Mouse (Mus musculus) liver, embryonic 14.5 days (tissue): ENCODE data around the gene Clic1. TPM values are rescaled to one million over a fixed set of nuclear protein-coding genes. Genes with fewer than 3 reads are reported as not detected.

Experiments used
- ATAC-seq: fragments of 200-750 bp; cut with Nextera tagmentation; 2 replicates; pipeline ENCODE4 v1.8.0; 2017; ENCODE audit warnings: moderate number of reproducible peaks, mild to moderate bottlenecking, moderate library complexity; ENCODE audit not compliant: insufficient read depth
- DNase-seq, 3 experiments: peaks; one replicate each; pipeline ENCODE4 v3.0.0-alpha.2; 2012 to 2013; ENCODE audit warnings: low read depth in 3 of 3, low spot score in 3 of 3
- H3K27ac ChIP-seq: fragments of 300-500 bp; sonication (generic); 2 replicates; pipeline ENCODE4 v1.5.1; 2014; ENCODE audit warnings: moderate library complexity, mild to moderate bottlenecking, control low read depth, inconsistent platforms
- H3K27me3 ChIP-seq: fragments of 300-500 bp; sonication (generic); 2 replicates; pipeline ENCODE4 v1.6.1; 2014; ENCODE audit warnings: mild to moderate bottlenecking, low read length, moderate library complexity; ENCODE audit not compliant: control insufficient read depth, insufficient read depth
- H3K36me3 ChIP-seq: fragments of 300-500 bp; sonication (generic); replicated peaks from 2 replicates; pipeline ENCODE4 v1.6.1; 2014; ENCODE audit warnings: low read depth; ENCODE audit not compliant: control insufficient read depth, insufficient read depth
- H3K4me1 ChIP-seq, 2 experiments: fragments of 200-500 bp in 1 of 2; fragments of 300-500 bp in 1 of 2; sonication (generic) in 1 of 2; replicated peaks; 2 replicates each; pipeline ENCODE4 v1.6.1; 2012 to 2014; ENCODE audit warnings: antibody characterized with exemption in 1 of 2, inconsistent platforms in 1 of 2, low read length in 1 of 2; ENCODE audit not compliant: control insufficient read depth in 2 of 2, insufficient read depth in 2 of 2
- H3K4me2 ChIP-seq: fragments of 300-500 bp; sonication (generic); 2 replicates; pipeline ENCODE4 v1.6.1; 2014; ENCODE audit warnings: low read depth, mild to moderate bottlenecking, control low read depth, moderate library complexity
- H3K4me3 ChIP-seq, 2 experiments: fragments of 200-500 bp in 1 of 2; fragments of 300-500 bp in 1 of 2; sonication (generic) in 1 of 2; 2 replicates each; pipeline ENCODE4 v1.5.1; 2012 to 2014; ENCODE audit warnings: low read depth in 2 of 2, low read length in 2 of 2, mild to moderate bottlenecking in 2 of 2, control low read depth in 1 of 2, inconsistent platforms in 1 of 2, moderate library complexity in 1 of 2; ENCODE audit not compliant: insufficient read depth in 1 of 2
- H3K9ac ChIP-seq: fragments of 300-500 bp; sonication (generic); replicated peaks from 2 replicates; pipeline ENCODE4 v1.6.1; 2014; ENCODE audit warnings: mild to moderate bottlenecking, control low read depth, moderate library complexity
- H3K9me3 ChIP-seq: fragments of 300-500 bp; sonication (generic); 2 replicates; pipeline ENCODE4 v1.6.1; 2016; ENCODE audit warnings: low read length, mixed read lengths; ENCODE audit not compliant: control insufficient read depth
- CTCF ChIP-seq: IDR thresholded peaks from 2 replicates; pipeline ENCODE4 v1.5.1; 2016; ENCODE audit warnings: antibody characterized with exemption, low read depth, control low read depth
- EP300 ChIP-seq: IDR thresholded peaks from 2 replicates; pipeline ENCODE4 v1.6.1; 2016; ENCODE audit warnings: antibody characterized with exemption, low read depth
- WGBS: fragments of 180-500 bp; shearing (Covaris S2); extraction: QIAGEN DNeasy Blood & Tissue Kit; methylation state at CpG from one replicate; pipeline ENCODE4 v1.1.7; 2014; ENCODE audit not compliant: insufficient replicate concordance; 5-methylcytosine and 5-hydroxymethylcytosine counted together
- polyA plus RNA-seq, 2 experiments: library from polyadenylated mRNA; depleted of rRNA in 1 of 2; stranded (reverse) in 1 of 2; unstranded in 1 of 2; fragments of >200 nt; fragmentation: Nextera tagmentation in 1 of 2; extraction: Ambion mirVana in 1 of 2; gene quantifications; 2 replicates each; pipeline versions ENCODE4 v1.2.1 to v1.2.3; 2012 to 2014

Clic1 gene
- polyA plus RNA-seq, 2 experiments: 38.1 to 78.0 TPM

DNA sequence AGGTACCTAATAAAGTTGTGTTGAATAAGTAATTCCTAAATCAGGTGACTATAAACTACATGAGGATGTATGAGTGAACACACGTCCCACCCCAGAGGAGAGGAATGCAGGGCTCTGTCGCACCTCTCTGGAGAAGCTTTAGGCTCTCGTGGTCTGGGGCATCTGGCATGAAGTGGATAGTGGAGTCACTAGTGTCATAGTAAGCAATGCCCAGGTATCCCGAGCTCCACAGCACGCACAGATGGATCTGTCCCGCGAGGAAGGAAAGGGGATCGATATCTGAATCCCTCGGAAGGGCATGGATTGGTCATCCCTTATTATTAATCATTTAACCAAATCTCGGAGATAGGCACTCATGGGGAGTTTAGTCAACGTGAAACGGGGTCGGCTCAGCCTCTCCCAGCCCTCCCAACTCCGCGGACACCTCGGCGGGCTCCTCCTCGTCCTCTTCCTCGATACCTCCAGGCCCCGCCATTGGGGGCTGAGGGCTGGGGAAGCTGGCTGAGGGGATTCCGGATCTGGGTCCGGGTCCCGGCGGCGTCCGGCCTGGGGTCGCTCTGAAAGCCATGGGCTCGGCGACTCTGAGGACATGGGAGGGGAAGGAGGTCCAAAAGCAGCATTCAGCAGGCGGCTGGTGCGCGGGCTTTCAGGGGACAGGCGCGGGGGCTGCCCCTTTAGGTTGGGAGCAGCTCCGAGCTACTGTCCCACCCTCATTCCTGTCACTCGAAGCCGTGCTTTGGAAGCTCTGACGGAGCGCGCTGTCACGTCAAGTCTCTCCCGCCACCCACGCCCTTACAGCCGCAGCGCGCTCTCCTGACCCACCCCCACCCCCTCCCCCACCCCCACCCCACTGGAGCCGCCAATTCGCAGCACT is 3.7 kb upstream of the Clic1 start:
- H3K27me3 ChIP-seq: no peaks in the 10 kb centered on the region
- DNase-seq: no peak
- WGBS: 2% methylated on average over 43 of the region's 48 CpGs
- TF ChIP-seq CTCF (no peak), EP300 (no peak)
- H3K9me3 ChIP-seq: no peaks in the 10 kb centered on the region
- peak overlapping the region; percentile 68 to 70 for H3K4me3 ChIP-seq
- peak; percentile 0; the same call in 1 of the 2 replicates for ATAC-seq
- H3K27ac ChIP-seq: peak overlapping the region; percentile 81
- H3K9ac ChIP-seq: peak overlapping the region; percentile 94
- H3K36me3 ChIP-seq: no peaks in the 10 kb centered on the region
- H3K4me1 ChIP-seq: peaks cover 57% of the 10 kb centered on the region in 2 experiments
- peak overlapping the region; percentile 98 for H3K4me2 ChIP-seq

- 1% methylated on average over 33 of the region's 33 CpGs for WGBS
- Histone ChIP-seq H3K9me3 (no peaks in the 10 kb centered on the region), H3K4me1 (peaks cover 58 to 61% of the 10 kb centered on the region in 2 experiments), H3K4me2 (peak within 1 kb of the TSS; percentile 98), H3K27ac (peak within 1 kb of the TSS; percentile 81), H3K36me3 (no peaks in the 10 kb centered on the region), H3K27me3 (no peaks in the 10 kb centered on the region), H3K4me3 (peak within 1 kb of the TSS; percentile 68 to 70), H3K9ac (peak within 1 kb of the TSS; percentile 94)
- DNase-seq (peak; percentile 96 to 97 (median 97)), ATAC-seq (peak; percentile 88)
- TF ChIP-seq EP300 (no peak), CTCF (0 out of 2 replicates have a peak, but pooled peaks have one; percentile 3)
Observed at GRCm38 (mm10) chr17:35046681-35047455, 2.9 kb upstream of the Clic1 start, which contains the start of gene Msh5. TSS of gene Msh5 (minus strand) at chr17:35046745.

DNA sequence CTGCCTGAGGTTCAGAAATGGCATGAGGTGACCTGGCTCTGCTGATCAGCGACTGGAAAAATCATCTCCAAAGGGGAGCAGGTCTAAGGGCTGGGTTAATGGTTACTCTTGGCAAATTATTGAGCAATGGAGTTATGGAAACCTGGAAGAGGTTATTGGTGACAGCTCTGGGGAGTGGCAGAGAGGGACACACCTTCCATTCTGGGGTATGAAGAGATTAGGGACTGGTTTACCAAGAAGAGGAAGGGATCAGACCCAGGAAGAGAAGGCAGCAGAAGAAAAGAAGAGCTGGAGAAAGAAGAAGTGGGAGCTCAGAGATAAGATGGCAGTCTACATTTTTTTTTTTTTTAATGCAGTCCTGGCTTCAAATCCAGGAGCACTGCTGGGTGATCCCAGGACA is 2.1 kb upstream of the Clic1 start:
- 9% methylated on average over 1 of the region's 1 CpGs for WGBS
- TF ChIP-seq EP300 (peak; percentile 14; the same call in 1 of the 2 replicates), CTCF (no peak)

DNA sequence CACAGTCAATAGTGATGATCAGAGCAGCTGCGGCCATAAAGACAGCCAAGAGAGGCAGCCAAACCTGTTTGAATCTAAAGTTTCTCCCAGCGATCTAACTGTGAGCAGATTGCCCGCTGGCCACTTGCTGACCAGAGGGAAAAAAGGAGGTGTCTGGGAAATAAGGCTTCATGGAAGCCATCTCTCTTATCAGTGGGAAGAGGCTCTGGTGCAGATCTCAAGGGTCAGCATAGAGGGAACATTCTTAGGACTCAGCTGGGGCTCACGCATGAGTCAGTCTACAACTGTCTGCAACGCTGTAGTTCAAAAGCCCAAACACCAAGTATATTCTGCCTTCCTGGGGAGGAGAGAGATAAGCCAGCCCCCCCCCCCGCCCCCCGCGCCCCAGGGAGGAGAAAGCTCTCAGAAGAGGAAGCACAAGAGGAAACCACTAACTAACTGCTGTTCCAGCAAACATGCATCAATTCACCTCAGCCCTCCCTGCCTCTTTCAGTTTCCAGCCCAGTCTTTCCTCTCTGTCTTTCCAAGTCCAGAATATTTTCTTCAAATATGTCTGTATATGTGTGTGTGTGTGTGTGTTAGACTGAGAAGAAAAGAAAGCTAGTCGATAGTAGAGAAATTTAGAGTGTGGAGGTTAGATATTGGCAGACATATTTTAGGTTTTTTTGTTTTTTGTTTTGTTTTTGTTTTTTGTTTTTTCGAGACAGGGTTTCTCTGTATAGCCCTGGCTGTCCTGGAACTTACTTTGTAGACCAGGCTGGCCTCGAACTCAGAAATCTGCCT is 1.4 kb upstream of the Clic1 start:
- H3K4me3 ChIP-seq: peak overlapping the region; percentile 34 to 38
- peaks cover 63 to 65% of the 10 kb centered on the region in 2 experiments for H3K4me1 ChIP-seq
- peak overlapping the region; percentile 98 for H3K4me2 ChIP-seq
- ATAC-seq: no peak
- no peaks in the 10 kb centered on the region for H3K27me3 ChIP-seq
- no peaks in the 10 kb centered on the region for H3K9me3 ChIP-seq
- peaks cover 14% of the 10 kb centered on the region for H3K36me3 ChIP-seq
- H3K9ac ChIP-seq: peak overlapping the region; percentile 57
- 3% methylated on average over 11 of the region's 11 CpGs for WGBS
- TF ChIP-seq CTCF: no peak
- no peak for TF ChIP-seq EP300
- DNase-seq: no peak
- H3K27ac ChIP-seq: peak overlapping the region; percentile 81

More for the DNA sequence above, 2.1 kb upstream of the Clic1 start:
- ATAC-seq: no peak
- peak overlapping the region; percentile 98 for H3K4me2 ChIP-seq
- no peaks in the 10 kb centered on the region for H3K9me3 ChIP-seq
- no peaks in the 10 kb centered on the region for H3K27me3 ChIP-seq
- peak overlapping the region; percentile 34 to 38; a peak in 3 of 4 replicates for H3K4me3 ChIP-seq
- peak overlapping the region; percentile 57 for H3K9ac ChIP-seq
- peaks cover 63 to 65% of the 10 kb centered on the region in 2 experiments for H3K4me1 ChIP-seq
- DNase-seq: peak in 2 of 3 experiments; percentile 51 to 64
- peaks cover 7% of the 10 kb centered on the region for H3K36me3 ChIP-seq
- H3K27ac ChIP-seq: peak overlapping the region; percentile 81
